Mouse (Mus musculus) bone marrow, adult 2 months (tissue): Measurements from ENCODE around the gene Clec9a.

ENCODE experiments used
- CTCF ChIP-seq: fragments of 200-500 bp; IDR thresholded peaks from 2 replicates; pipeline ENCODE4 v1.5.1; 2011; ENCODE audit warnings: low read length, control low read depth; ENCODE audit not compliant: control insufficient read depth, insufficient read depth
- POLR2A ChIP-seq: fragments of 200-500 bp; IDR thresholded peaks from 2 replicates; pipeline ENCODE4 v1.6.1; 2011; ENCODE audit warnings: low read depth, mild to moderate bottlenecking, control low read depth, low read length, borderline replicate concordance; ENCODE audit not compliant: control insufficient read depth

DNA sequence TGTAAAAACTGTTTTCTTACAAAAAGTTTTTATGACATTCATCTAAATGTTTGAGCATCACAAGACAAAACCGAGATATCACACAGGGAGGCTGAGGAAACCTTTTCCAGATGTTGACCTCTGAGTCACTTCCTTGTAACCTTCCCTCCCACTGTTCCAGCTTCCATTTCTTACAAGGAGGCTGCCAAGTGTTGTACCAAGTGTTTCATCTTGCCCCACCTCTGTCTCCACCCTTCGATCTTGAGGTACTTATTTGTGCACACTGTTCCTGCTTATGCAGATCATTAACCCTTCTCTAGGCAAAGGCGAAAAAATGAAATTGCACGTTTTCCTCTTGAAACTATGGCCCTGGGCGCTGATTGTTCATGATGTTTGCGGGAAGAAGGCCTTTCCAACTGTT, 41.1 kb downstream of the Clec9a start:
- TF ChIP-seq CTCF (no peak), POLR2A (no peak)
